Mouse (Mus musculus) heart, embryonic 16.5 days (tissue): ENCODE data around the gene Ssb. TPM values are rescaled to one million over a fixed set of nuclear protein-coding genes. Genes with fewer than 3 reads are reported as not detected.

Experiments
- ATAC-seq: fragments of 200-750 bp; cut with Nextera tagmentation; replicated peaks from 2 replicates; pipeline ENCODE4 v1.8.0; 2017; ENCODE audit warnings: moderate number of reproducible peaks; ENCODE audit not compliant: insufficient read depth, low FRiP score; ENCODE audit errors: extremely low read depth
- H3K27ac ChIP-seq: fragments of 300-500 bp; sonication (generic); 2 replicates; pipeline ENCODE4 v1.5.1; 2014; ENCODE audit warnings: mild to moderate bottlenecking, low read length, control low read depth, moderate library complexity
- H3K27me3 ChIP-seq: fragments of 300-500 bp; sonication (generic); 2 replicates; pipeline ENCODE4 v1.6.1; 2014; ENCODE audit warnings: low read length, mixed read lengths; ENCODE audit not compliant: control insufficient read depth, insufficient read depth
- H3K36me3 ChIP-seq: fragments of 300-500 bp; sonication (generic); 2 replicates; pipeline ENCODE4 v1.6.1; 2014; ENCODE audit not compliant: control insufficient read depth, insufficient read depth
- H3K4me1 ChIP-seq: fragments of 300-500 bp; sonication (generic); 2 replicates; pipeline ENCODE4 v1.6.1; 2014; ENCODE audit warnings: low read length, mixed read lengths; ENCODE audit not compliant: control insufficient read depth, insufficient read depth
- H3K4me2 ChIP-seq: fragments of 300-500 bp; sonication (generic); 2 replicates; pipeline ENCODE4 v1.6.1; 2014; ENCODE audit warnings: low read depth, mild to moderate bottlenecking, control low read depth, low read length
- H3K4me3 ChIP-seq: fragments of 300-500 bp; sonication (generic); 2 replicates; pipeline ENCODE4 v1.5.1; 2014; ENCODE audit warnings: mild to moderate bottlenecking, control low read depth, low read length
- H3K9ac ChIP-seq: fragments of 300-500 bp; sonication (generic); 2 replicates; pipeline ENCODE4 v1.6.1; 2014; ENCODE audit warnings: low read length, control low read depth
- H3K9me3 ChIP-seq: fragments of 300-500 bp; sonication (generic); replicated peaks from 2 replicates; pipeline ENCODE4 v1.6.1; 2016; ENCODE audit warnings: low read length; ENCODE audit not compliant: control insufficient read depth
- WGBS: fragments of 180-500 bp; shearing (Covaris S2); extraction: QIAGEN DNeasy Blood & Tissue Kit; methylation state at CpG from one replicate; pipeline ENCODE4 v1.1.7; 2014; 5-methylcytosine and 5-hydroxymethylcytosine counted together
- polyA plus RNA-seq: library from polyadenylated mRNA; unstranded; fragments of >200 nt; fragmentation: Nextera tagmentation; extraction: Ambion mirVana; gene quantifications from 2 replicates; pipeline ENCODE4 v1.2.1, GENCODE M21; 2015

The Ssb gene
- polyA plus RNA-seq: 177 and 193 TPM in 2 replicates

DNA sequence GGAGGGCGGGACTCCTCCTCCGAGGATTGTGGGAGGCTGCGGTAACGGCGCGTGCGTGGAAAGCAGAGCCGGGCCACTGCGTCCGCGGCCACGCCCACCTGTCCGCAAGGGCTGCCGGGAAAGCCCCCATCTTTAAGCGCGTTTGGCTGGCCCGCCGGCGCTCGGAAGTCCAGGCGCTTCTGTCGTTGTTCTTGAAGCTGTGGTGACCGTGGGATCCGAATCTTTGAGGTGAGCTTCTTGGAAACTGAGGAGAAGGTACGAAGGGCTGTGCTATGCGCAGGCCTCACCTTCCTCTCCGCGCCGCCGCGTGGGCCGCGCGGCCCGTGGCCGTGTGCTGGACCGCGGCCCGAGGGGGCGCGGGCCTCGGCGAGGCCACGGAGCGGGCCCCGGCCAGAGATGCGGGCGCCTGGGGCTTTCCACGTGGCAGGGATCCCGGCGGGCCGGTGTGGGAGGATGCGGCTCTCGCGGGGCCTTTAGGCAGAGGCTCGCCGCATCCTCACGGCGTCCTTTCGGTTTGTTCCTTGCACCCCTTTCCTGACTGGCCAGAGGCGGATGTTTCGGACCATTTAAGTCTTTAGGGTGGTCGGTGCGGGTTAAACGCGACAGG lies at the start of gene Ssb:
TSS of gene Ssb (plus strand) at position 78 of the 607 bp plus-strand sequence.
- Histone ChIP-seq H3K9me3 (no peaks in the 10 kb centered on the region), H3K4me2 (peak within 1 kb of the TSS; percentile 76)

DNA sequence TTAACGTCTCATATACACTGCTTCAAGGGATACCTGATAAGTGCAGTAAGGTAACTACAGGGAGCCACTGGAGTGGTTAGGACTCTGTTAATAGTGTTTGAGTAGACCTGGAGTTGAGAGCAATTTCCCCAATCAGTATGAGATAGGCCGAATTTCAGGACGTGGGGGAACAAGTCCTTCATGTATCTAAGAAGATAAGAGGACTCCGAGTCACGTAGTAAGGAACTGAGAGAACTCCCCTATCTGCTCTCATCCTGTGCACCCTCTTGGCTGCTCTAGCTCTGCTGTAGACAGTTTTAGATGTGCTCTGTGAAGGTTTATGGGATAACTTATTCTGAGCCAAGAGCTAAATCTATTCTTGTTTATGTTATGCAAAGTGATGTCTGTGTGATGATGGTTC lies 44.8 kb upstream of the Ssb start:
- ATAC-seq: peak; percentile 71
- Histone ChIP-seq H3K9me3 (0 out of 2 replicates have a peak, but pooled peaks cover 2% of the 10 kb centered on the region), H3K4me1 (peaks cover 10% of the 10 kb centered on the region; the same call in 1 of the 2 replicates), H3K27me3 (no peaks in the 10 kb centered on the region), H3K36me3 (no peaks in the 10 kb centered on the region), H3K4me2 (peak overlapping the region; percentile 18; the same call in 1 of the 2 replicates), H3K9ac (no peak overlapping the region), H3K4me3 (no peak overlapping the region), H3K27ac (peak overlapping the region; percentile 71)
- WGBS: 19% methylated on average over 5 of the region's 5 CpGs

More for the DNA sequence above, at the start of gene Ssb:
- H3K27me3 ChIP-seq: no peaks in the 10 kb centered on the region
- peaks cover 7% of the 10 kb centered on the region for H3K4me1 ChIP-seq
- under 1% methylated on average over 66 of the region's 66 CpGs for WGBS
- peak; percentile 96 for ATAC-seq
- 0 out of 2 replicates have a peak, but pooled peaks cover 3% of the 10 kb centered on the region for H3K36me3 ChIP-seq
- H3K9ac ChIP-seq: peak within 1 kb of the TSS; percentile 88
- H3K4me3 ChIP-seq: peak within 1 kb of the TSS; percentile 73
- peak within 1 kb of the TSS; percentile 92 for H3K27ac ChIP-seq

DNA sequence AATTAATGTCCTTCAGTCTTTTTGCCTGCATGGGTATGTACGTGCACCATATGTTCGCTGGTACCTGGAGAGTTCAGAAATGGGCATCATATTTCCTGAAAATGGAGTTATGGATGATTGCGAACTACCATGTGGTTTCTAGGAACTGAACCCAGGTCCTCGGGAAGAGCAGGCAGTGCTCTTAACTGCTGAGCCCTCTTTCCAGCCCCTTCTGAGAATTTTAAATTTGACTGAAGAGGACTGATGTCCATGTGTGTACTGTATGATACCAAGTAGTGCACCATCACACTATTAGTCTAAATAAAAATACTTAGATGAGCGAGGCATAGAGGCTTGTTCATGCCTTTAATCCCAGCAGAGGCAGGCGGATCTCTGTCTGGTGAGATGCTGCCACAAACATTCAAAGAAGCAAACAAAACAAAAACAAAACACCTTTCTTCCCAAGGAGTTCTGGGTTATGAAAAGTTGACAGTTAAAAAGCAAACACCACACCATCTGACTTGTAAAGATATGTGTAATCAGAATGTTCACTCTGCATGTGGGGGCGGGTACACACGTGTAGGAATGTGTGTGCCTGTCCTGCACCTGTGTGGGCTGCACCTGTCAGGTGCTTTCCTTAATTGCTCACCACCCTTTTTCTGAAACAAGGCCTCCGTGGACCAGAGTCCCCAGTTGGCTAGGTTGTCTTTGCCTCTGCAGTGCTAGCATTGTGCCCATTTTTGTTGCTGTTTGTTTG lies 42.8 kb upstream of the Ssb start:
- no peak overlapping the region for H3K4me3 ChIP-seq
- H3K36me3 ChIP-seq: no peaks in the 10 kb centered on the region
- no peak overlapping the region for H3K4me2 ChIP-seq
- H3K4me1 ChIP-seq: peaks cover 10% of the 10 kb centered on the region; the same call in 1 of the 2 replicates
- ATAC-seq: no peak
- no peak overlapping the region for H3K27ac ChIP-seq
- 80% methylated on average over 9 of the region's 9 CpGs for WGBS
- H3K27me3 ChIP-seq: no peaks in the 10 kb centered on the region
- no peak overlapping the region for H3K9ac ChIP-seq
- no peaks in the 10 kb centered on the region for H3K9me3 ChIP-seq

DNA sequence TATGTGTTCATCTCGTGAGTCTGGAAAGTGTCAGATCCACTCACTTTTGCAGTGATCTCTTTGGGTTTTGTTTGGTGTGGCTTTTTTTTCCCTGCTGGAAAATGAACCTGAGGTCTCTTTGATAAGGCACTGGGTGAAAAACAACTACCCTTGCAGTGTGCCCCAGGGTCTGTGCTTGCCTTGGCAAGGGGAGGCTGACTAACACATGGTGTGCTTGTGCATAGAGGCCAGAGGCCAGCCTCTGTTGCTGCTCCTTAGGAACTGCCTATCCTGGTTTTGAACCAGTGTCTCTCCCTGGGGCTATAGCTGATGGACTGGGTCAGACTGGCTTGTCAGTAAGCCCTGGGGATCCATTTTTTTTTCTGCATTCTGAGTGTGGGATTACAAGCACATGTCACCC lies 41.2 kb upstream of the Ssb start:
- no peak for ATAC-seq
- Histone ChIP-seq H3K4me2 (no peak overlapping the region), H3K27me3 (no peaks in the 10 kb centered on the region), H3K27ac (no peak overlapping the region), H3K4me1 (peaks cover 22% of the 10 kb centered on the region), H3K36me3 (no peaks in the 10 kb centered on the region), H3K9ac (no peak overlapping the region), H3K4me3 (no peak overlapping the region), H3K9me3 (no peaks in the 10 kb centered on the region)
- WGBS: 59% methylated on average over 1 of the region's 1 CpGs

DNA sequence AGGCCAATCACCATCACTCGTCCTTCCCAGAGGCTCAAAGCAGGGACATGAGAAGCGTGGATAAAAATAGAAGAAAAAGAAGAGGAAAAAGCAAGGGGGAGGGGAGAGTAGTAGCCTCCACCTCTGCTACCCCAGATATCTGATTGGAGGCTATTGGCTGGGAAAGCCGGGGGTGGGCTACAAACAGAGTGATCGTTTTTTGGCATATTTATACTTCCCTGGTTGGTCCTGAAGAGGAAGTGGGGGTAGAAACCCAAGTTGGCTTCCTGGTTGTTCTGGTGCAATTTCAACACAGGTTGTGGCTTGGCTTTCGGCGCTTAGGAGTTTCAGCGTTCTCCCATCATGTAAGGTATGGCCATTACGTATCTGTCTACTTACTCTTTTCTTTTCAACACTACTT lies 39.7 kb upstream of the Ssb start, which contains the start of gene Klhl23:
TSS of gene Klhl23 (plus strand) at position 234 of the 400 bp plus-strand sequence.
- Histone ChIP-seq H3K4me2 (peak within 1 kb of the TSS; percentile 67), H3K9me3 (no peaks in the 10 kb centered on the region), H3K27me3 (no peaks in the 10 kb centered on the region), H3K4me1 (peaks cover 16% of the 10 kb centered on the region), H3K4me3 (peak within 1 kb of the TSS; percentile 90), H3K36me3 (peaks cover 4% of the 10 kb centered on the region), H3K9ac (peak within 1 kb of the TSS; percentile 95), H3K27ac (peak within 1 kb of the TSS; percentile 98)
- ATAC-seq: peak; percentile 49
- WGBS: 3% methylated on average over 8 of the region's 8 CpGs

DNA sequence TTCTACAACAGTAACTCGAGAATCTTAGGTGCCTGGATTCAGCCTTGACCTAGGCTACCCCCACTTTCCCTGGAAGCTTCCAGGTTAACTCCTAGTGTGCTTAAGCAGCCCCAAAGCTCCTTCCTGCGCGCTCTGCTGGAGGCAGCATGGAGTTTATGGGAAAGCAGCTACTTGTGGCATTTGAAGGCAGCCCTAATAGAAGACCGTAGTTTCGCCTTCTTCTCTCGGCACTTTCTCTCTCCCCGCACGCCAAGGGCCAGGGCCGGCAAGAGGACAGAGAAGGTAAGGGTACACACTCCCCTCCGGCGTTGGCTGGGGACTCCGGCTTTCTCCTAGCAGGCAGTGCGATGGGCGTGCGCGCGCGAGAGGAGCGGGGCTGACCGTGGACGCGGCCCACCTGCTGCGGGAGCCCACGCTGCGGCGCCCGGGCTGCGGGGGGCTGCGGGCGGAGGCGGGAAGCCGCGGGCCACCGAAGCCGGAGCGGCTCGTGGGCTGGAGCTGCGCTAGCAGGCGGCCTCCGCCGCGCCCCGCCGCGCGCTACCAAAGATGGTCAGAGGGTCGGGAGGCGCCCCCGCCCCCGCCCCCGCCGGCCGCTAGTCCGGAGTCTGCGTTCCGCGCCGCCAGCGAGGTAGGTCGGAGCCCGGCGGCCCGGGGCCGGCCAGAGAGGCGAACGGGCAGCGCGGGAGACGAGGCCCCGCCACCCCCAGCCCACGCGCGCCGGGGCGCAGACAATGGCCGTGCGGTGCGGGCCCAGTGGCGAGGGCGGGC lies 38.8 kb upstream of the Ssb start:
- peak overlapping the region; percentile 90 for H3K4me3 ChIP-seq
- H3K27ac ChIP-seq: peak overlapping the region; percentile 98
- H3K9me3 ChIP-seq: no peaks in the 10 kb centered on the region
- 0% methylated on average over 63 of the region's 80 CpGs for WGBS
- H3K9ac ChIP-seq: peak overlapping the region; percentile 95
- H3K27me3 ChIP-seq: no peaks in the 10 kb centered on the region
- ATAC-seq: peak; percentile 85
- peaks cover 7% of the 10 kb centered on the region for H3K36me3 ChIP-seq
- H3K4me2 ChIP-seq: peak overlapping the region; percentile 67
- H3K4me1 ChIP-seq: peaks cover 15% of the 10 kb centered on the region

DNA sequence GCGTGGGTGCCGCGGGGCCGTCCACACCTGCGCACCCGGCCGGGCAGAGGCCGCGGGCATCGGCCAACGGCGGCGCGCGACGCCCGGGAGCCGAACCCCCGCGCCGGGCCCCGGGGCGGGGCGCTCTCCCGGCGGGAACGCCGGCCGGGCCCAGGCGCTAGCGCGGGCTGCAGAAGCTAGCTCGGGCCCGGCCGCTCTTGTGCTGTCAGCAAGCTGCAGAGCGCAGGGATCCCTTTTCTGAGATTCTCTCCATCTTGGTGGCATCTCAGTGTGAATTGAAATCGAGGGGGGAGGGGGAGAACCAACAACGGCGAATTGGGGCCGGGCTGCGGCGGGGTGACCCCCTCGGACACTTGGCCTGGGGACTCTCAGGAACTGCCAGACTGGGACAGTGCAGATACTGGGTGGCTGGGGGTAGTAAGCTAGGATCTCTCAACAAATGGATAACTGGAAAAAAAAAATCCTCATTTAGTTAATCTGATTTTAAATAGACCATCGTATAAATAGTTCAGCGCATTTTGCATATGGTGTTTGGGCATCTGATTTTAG lies 38.2 kb upstream of the Ssb start:
- Histone ChIP-seq H3K27ac (peak overlapping the region; percentile 98), H3K27me3 (no peaks in the 10 kb centered on the region), H3K36me3 (peaks cover 7% of the 10 kb centered on the region), H3K4me3 (peak overlapping the region; percentile 90), H3K4me1 (peaks cover 18% of the 10 kb centered on the region), H3K9me3 (no peaks in the 10 kb centered on the region), H3K4me2 (peak overlapping the region; percentile 67), H3K9ac (peak overlapping the region; percentile 95)
- WGBS: 2% methylated on average over 41 of the region's 45 CpGs
- ATAC-seq: peak; percentile 78

DNA sequence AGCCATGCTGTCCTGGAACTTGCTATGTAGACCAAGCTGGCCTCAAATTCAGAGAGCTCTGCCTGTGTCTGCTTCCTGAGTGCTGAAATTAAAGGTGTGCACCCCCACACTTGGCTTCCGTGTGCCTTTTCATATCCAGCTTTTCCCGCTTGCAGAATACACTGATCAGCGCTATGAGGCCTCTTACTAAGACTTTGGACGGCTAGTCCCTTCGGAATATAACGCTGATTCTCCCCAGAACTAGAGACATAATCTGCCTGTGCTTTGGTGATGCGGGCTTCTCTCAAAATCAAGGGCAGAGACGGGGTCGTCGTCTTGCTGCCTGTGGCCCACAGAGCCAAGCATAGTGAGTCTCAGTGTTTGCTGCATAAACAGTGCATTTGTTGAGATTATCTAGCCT lies 35.5 kb upstream of the Ssb start:
- Histone ChIP-seq H3K4me3 (no peak overlapping the region), H3K4me1 (peaks cover 18% of the 10 kb centered on the region), H3K36me3 (peaks cover 10% of the 10 kb centered on the region), H3K27me3 (no peaks in the 10 kb centered on the region), H3K4me2 (no peak overlapping the region), H3K9ac (no peak overlapping the region), H3K27ac (peak overlapping the region; percentile 39; the same call in 1 of the 2 replicates), H3K9me3 (no peaks in the 10 kb centered on the region)
- no peak for ATAC-seq
- 72% methylated on average over 10 of the region's 10 CpGs for WGBS
